Mouse (Mus musculus): ENCODE data around the gene Ctnnd2.

The Ctnnd2 gene

DNA sequence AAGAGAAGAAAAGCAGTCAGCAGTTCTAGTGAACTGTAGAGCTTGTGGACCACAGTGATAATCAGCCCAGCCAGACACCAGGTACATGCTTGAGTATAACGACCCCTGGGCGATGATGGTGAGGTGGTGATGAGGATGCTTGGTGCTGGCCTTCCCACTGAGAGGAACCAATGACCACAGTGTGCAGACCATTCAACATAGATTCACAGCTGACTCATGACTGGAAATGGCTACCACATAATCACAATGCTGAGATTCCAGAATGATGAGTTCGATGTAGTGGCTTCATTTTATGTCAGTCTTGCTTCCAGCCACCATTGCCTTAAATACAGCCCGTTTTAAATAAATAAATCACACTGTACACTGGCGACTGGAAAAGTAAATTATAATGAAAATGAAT is 897.9 kb downstream of the Ctnnd2 start:
- no peak for DNase-seq (ENCODE audit: low spot score in 2 of 2)

All from cerebellum, postnatal 4 days (tissue).